Mouse (Mus musculus) neural tube, embryonic 15.5 days (tissue): ENCODE measurements around the gene Cog3. TPM values are rescaled to one million over a fixed set of nuclear protein-coding genes. Genes with fewer than 3 reads are reported as not detected.
A peak's percentile ranks its signal among the peaks of the same experiment; 100 is the strongest.

Experiments
- ATAC-seq: fragments of 200-750 bp; cut with Nextera tagmentation; 2 replicates; pipeline ENCODE4 v1.8.0; 2017; ENCODE audit warnings: mild to moderate bottlenecking, moderate TSS enrichment, moderate library complexity; ENCODE audit not compliant: low FRiP score
- H3K27ac ChIP-seq: fragments of 300-500 bp; sonication (generic); replicated peaks from 2 replicates; pipeline ENCODE4 v1.5.1; 2015; ENCODE audit warnings: mild to moderate bottlenecking, inconsistent platforms
- H3K27me3 ChIP-seq: fragments of 300-500 bp; sonication (generic); replicated peaks from 2 replicates; pipeline ENCODE4 v1.6.1; 2015; ENCODE audit warnings: inconsistent platforms
- H3K36me3 ChIP-seq: fragments of 300-500 bp; sonication (generic); 2 replicates; pipeline ENCODE4 v1.6.1; 2015; ENCODE audit warnings: inconsistent platforms
- H3K4me1 ChIP-seq: fragments of 300-500 bp; sonication (generic); 2 replicates; pipeline ENCODE4 v1.6.1; 2015; ENCODE audit warnings: inconsistent platforms
- H3K4me2 ChIP-seq: fragments of 300-500 bp; sonication (generic); 2 replicates; pipeline ENCODE4 v1.6.1; 2015; ENCODE audit warnings: inconsistent platforms, mild to moderate bottlenecking, moderate library complexity
- H3K4me3 ChIP-seq: fragments of 300-500 bp; sonication (generic); replicated peaks from 2 replicates; pipeline ENCODE4 v1.5.1; 2015; ENCODE audit warnings: mild to moderate bottlenecking, inconsistent platforms
- H3K9ac ChIP-seq: fragments of 300-500 bp; sonication (generic); replicated peaks from 2 replicates; pipeline ENCODE4 v1.6.1; 2015; ENCODE audit warnings: mild to moderate bottlenecking, inconsistent platforms
- H3K9me3 ChIP-seq: fragments of 300-500 bp; sonication (generic); replicated peaks from 2 replicates; pipeline ENCODE4 v1.6.1; 2016; ENCODE audit warnings: inconsistent platforms
- WGBS: fragments of 180-500 bp; shearing (Covaris S2); methylation state at CpG from one replicate; pipeline ENCODE4 v1.1.7; 2015; ENCODE audit warnings: mixed read lengths; 5-methylcytosine and 5-hydroxymethylcytosine counted together
- polyA plus RNA-seq: library from polyadenylated mRNA; unstranded; fragments of >200 nt; fragmentation: Nextera tagmentation; extraction: Ambion mirVana; gene quantifications from 2 replicates; pipeline ENCODE4 v1.2.1, GENCODE M21; 2015

Cog3 gene
- 17.2 and 18.0 TPM in 2 replicates for polyA plus RNA-seq

DNA sequence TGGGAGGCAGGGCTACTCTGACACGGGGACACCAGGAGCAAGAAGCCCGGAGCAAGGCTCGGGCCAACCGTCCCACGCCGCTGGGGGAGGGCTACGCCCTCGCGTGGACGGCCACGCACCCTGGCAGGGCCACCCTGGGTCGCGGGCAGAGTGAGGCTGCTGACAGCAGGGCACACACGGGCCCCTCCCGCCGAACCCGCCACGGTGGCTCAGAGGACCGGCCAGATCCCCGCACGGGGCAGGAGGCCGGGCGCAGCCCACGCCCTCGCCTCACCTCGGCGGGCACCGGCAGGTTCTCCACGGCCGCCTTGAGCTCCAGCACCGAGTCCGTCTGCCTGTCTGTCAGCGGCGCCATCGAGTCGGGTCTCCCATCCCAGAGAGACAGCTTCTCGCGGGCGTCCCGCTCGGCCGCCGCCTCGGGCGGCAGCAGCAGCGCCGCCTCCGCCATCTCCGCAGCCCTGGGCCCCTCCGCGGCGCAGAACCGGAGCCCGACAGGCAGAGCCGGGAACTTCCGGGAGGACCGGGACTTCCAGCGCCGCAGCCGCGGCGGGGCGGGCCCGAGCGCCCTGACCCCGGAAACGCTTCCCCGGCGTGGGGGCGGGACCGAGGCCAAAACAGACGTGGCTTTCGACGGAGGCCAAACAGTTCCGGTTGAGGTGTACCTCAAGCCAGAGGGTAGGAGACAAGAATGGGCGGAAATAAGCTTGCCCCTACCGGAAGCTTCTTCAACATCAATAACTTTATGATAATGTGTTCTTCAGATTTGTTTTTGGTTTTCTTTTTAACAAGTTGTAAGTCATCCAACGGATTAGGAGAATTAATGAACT is at the start of gene Cog3:
Gene Cog3, minus strand, starts transcription at position 527 of the 827 bp plus-strand sequence.
- Histone ChIP-seq H3K4me1 (peaks cover 35% of the 10 kb centered on the region), H3K27me3 (peaks cover 5% of the 10 kb centered on the region; the same call in 1 of the 2 replicates), H3K4me2 (peak within 1 kb of the TSS; percentile 85), H3K9ac (peak within 1 kb of the TSS; percentile 90), H3K9me3 (no peaks in the 10 kb centered on the region), H3K27ac (peak within 1 kb of the TSS; percentile 85), H3K4me3 (peak within 1 kb of the TSS; percentile 99), H3K36me3 (no peaks in the 10 kb centered on the region)
- peak; percentile 97 for ATAC-seq
- WGBS = under 1% methylated on average over 72 of the region's 78 CpGs

DNA sequence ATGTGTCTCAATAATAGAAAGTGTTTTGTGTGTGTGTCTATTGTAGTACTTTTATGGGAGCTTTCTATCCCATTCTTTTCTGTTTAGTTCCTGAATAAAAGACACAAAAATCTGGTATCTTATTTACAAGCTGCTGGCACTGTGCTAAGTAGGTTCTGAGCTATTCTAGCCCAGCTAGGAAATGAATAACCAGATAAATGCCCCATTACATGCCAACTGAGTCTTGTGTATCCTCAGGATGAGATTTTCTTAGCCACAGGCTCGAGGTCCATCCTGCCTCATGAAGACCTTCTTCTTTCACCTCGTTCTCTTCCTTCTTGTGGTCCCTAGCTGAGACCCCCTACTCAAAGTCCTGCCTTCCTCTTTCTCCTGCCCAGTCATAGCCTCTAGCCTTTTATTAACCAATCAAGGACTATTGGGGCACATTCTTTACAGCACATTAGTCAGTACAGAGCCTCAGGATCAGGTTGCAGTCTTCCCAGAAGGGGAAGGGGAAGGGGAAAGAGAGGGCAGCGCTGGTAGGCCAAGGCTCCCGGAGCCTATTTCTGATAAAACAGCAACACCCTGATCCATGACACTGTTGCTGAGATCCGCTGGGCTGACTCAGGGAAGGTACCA is 43.6 kb upstream of the Cog3 start:
- H3K4me1 ChIP-seq = no peaks in the 10 kb centered on the region
- no peaks in the 10 kb centered on the region for H3K36me3 ChIP-seq
- no peak overlapping the region for H3K4me2 ChIP-seq
- H3K27me3 ChIP-seq = no peaks in the 10 kb centered on the region
- no peak overlapping the region for H3K4me3 ChIP-seq
- H3K9ac ChIP-seq = no peak overlapping the region
- no peaks in the 10 kb centered on the region for H3K9me3 ChIP-seq
- WGBS = 32% methylated on average over 5 of the region's 5 CpGs
- ATAC-seq = no peak
- H3K27ac ChIP-seq = no peak overlapping the region

DNA sequence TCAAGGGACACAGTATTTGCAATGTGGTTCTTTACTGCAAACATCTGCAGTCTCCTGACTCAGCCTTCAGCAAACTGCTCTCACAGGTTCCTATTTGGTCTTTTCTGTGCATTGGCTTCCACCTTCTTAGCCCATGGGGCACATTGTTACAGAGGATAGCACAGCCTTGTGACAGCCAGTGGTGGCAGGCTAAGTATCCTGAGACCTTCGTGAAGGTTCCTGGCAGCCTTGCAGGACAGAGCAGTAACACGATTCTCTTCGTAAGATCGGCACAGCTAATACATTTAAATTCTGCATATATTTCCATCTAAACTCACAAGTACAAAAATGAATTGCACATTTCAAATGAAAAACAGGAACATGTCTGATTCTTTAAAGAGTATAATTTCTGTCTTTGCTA is 41.6 kb upstream of the Cog3 start:
- Histone ChIP-seq H3K27me3 (no peaks in the 10 kb centered on the region), H3K4me3 (no peak overlapping the region), H3K4me2 (no peak overlapping the region), H3K4me1 (no peaks in the 10 kb centered on the region), H3K9me3 (no peaks in the 10 kb centered on the region), H3K36me3 (no peaks in the 10 kb centered on the region), H3K9ac (no peak overlapping the region), H3K27ac (no peak overlapping the region)
- ATAC-seq = no peak
- 91% methylated on average over 4 of the region's 4 CpGs for WGBS

DNA sequence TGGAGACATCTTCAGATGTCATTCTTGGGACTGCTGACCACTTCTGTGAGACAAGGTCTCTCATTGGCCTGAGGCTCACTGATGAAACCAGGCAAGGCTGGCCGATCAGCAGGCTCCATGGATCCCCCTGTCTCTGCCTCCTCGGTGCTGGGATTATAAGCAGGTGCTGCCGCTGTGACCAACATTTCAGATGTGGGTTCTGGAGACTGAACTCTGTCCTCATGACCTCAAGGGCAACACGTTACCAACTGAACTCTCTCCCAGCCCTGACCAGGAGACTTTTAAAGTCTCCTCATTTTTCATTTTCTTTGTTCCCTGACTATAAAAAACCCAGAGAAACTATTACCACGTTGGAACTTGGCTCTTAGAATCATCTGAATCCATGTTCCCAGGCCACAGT is 40.4 kb upstream of the Cog3 start:
- Histone ChIP-seq H3K27ac (no peak overlapping the region), H3K4me3 (no peak overlapping the region), H3K36me3 (no peaks in the 10 kb centered on the region), H3K9me3 (no peaks in the 10 kb centered on the region), H3K9ac (no peak overlapping the region), H3K27me3 (no peaks in the 10 kb centered on the region), H3K4me1 (no peaks in the 10 kb centered on the region), H3K4me2 (no peak overlapping the region)
- 81% methylated on average over 5 of the region's 5 CpGs for WGBS
- ATAC-seq = no peak

DNA sequence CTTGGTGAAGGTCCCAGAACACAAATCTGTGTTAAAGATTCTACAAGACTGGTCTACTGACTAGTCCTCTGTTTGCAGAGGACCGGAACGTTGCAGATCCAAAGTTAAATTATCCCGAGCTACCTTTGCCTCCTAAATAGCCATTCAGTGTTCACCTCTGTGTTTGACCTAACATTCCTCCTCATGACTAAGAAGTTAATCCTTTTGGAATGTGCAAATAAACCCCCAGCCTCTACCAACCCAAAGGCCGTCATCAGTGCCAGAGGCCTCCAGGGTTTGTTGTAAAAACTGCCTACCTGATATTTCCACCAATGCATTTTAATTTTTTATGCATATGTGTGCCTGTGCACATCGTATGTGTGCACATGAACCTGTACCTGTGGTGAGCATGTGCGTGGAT is 40.0 kb upstream of the Cog3 start:
- 95% methylated on average over 6 of the region's 6 CpGs for WGBS
- ATAC-seq = no peak

DNA sequence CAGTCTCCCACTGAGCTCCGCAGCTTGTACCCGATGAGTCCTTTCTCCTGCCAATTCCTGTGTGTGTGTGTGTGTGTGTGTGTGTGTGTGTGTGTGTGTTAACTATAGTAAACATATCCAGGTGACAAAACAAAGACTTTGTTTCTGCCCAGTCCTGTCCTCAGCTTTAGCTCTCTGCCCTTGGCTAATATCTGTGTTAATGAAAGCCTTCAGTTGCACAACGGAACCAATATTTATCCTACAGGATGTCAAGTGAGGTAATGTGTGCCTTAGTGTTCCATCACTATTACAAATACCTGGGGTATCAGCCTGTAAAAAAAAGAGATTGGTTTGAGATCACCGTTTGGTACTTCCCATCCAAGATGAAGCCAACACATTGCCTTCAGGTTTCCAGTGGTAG is 38.8 kb upstream of the Cog3 start:
- Histone ChIP-seq H3K27ac (no peak overlapping the region), H3K4me3 (no peak overlapping the region), H3K9ac (no peak overlapping the region), H3K9me3 (no peaks in the 10 kb centered on the region), H3K4me1 (no peaks in the 10 kb centered on the region), H3K27me3 (peaks cover 6% of the 10 kb centered on the region; the same call in 1 of the 2 replicates), H3K36me3 (no peaks in the 10 kb centered on the region), H3K4me2 (no peak overlapping the region)
- no peak for ATAC-seq
- WGBS = 90% methylated on average over 4 of the region's 4 CpGs

More for the DNA sequence above, 40.0 kb upstream of the Cog3 start:
- Histone ChIP-seq H3K27me3 (no peaks in the 10 kb centered on the region), H3K4me3 (no peak overlapping the region), H3K27ac (no peak overlapping the region), H3K9ac (no peak overlapping the region), H3K9me3 (no peaks in the 10 kb centered on the region), H3K4me2 (no peak overlapping the region), H3K4me1 (no peaks in the 10 kb centered on the region), H3K36me3 (no peaks in the 10 kb centered on the region)

DNA sequence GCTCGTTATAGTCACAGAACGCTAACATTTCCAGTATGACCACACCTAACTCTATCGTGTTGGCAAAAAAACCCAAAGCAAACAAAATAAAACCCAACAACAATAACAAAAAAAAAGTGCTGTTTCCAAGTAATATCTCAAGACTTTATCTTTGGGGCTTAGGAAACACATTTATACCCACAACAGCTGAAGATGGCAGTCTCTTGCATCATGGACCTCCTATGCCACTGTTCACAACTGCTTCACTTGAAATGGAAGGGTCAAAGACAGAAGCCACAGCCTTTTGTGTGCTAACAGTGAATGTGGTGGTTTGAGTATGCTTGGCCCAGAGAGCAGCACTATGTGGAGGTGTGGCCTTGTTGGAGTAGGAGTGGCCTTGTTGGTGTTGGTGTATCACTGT is 37.1 kb upstream of the Cog3 start:
- no peak overlapping the region for H3K9ac ChIP-seq
- H3K9me3 ChIP-seq = no peaks in the 10 kb centered on the region
- H3K27ac ChIP-seq = no peak overlapping the region
- H3K27me3 ChIP-seq = peaks cover 6% of the 10 kb centered on the region; the same call in 1 of the 2 replicates
- H3K4me2 ChIP-seq = no peak overlapping the region
- no peak for ATAC-seq
- H3K4me3 ChIP-seq = no peak overlapping the region
- WGBS = 90% methylated on average over 3 of the region's 3 CpGs
- peaks cover 4% of the 10 kb centered on the region for H3K4me1 ChIP-seq
- no peaks in the 10 kb centered on the region for H3K36me3 ChIP-seq

DNA sequence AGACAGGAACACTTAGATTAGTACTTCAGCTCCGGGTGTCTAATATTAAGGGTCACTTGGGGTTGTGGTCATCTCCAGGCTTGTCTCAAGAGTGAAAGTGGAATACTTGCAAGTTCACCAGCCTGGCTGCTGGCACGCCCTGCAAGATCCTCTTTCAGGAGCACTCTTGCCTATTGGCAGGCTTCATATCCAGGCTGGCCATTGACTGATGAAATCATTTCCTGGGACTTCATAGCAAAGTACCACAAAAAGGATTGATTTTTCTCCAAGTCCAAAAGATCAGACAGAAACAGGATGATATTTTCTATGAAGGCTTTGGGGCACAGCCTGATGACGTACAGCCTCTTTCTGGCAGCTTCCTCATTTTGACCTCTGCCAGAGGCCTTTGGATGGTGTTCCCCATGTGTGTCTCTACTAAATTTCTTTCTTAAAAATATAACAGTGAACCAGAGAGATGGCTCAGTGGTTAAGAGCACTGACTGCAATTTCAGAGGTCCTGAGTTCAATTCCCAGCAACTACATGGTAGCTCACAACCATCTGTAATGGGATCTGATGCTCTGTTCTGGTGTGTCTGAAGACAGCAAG is 36.2 kb upstream of the Cog3 start:
- Histone ChIP-seq H3K4me3 (no peak overlapping the region), H3K4me1 (peaks cover 6% of the 10 kb centered on the region), H3K27me3 (peaks cover 6% of the 10 kb centered on the region; the same call in 1 of the 2 replicates), H3K9ac (no peak overlapping the region), H3K36me3 (no peaks in the 10 kb centered on the region), H3K27ac (no peak overlapping the region), H3K9me3 (no peaks in the 10 kb centered on the region), H3K4me2 (no peak overlapping the region)
- no peak for ATAC-seq
- 84% methylated on average over 3 of the region's 3 CpGs for WGBS

DNA sequence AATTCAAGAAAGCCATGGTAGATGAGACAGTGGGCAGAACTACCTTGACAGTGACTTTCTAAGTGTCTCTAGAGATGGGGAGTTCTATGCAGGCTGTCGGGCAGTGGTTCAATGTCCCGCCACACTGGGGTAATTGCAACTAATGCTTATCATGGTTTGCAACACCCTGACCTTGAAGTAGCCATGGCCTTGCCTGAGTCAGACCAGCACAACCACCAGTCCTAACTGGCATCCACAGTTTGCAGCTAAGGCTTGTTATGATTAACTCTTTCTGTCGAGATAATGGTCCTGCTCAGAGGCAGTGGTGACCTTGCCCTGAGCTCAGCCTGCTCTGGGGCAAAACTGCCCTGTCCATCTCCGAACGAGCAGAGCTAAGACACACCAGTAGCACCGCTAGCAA is 35.0 kb upstream of the Cog3 start:
- H3K27ac ChIP-seq = no peak overlapping the region
- H3K4me3 ChIP-seq = no peak overlapping the region
- no peak for ATAC-seq
- H3K36me3 ChIP-seq = no peaks in the 10 kb centered on the region
- peaks cover 6% of the 10 kb centered on the region for H3K4me1 ChIP-seq
- no peak overlapping the region for H3K4me2 ChIP-seq
- H3K9me3 ChIP-seq = no peaks in the 10 kb centered on the region
- no peak overlapping the region for H3K9ac ChIP-seq
- peaks cover 6% of the 10 kb centered on the region; the same call in 1 of the 2 replicates for H3K27me3 ChIP-seq
- WGBS = 85% methylated on average over 6 of the region's 6 CpGs

DNA sequence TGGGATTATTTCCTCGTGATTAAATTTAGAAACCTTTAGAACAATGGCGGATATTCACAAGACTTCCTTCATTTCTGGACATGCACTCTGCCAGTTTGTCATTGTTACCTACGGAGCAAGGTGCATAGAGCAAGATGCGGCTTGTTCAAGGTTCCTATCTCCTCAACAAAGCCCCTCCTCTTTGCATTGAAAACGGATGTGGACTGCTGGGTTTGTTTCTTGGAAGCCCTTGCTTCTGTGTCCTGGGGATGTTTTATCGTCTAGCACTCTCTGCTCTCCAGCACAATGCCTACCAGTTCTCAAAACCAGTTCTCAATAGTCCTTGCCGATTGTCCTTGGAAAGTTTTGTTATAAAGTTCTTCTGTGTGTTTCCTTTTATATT is 33.5 kb upstream of the Cog3 start:
- peak overlapping the region; percentile 84 for H3K4me2 ChIP-seq
- WGBS = 34% methylated on average over 7 of the region's 7 CpGs
- ATAC-seq = no peak
- H3K4me3 ChIP-seq = no peak overlapping the region
- H3K27ac ChIP-seq = no peak overlapping the region
- H3K36me3 ChIP-seq = no peaks in the 10 kb centered on the region
- H3K4me1 ChIP-seq = peaks cover 6% of the 10 kb centered on the region
- no peaks in the 10 kb centered on the region for H3K9me3 ChIP-seq
- H3K9ac ChIP-seq = no peak overlapping the region
- H3K27me3 ChIP-seq = peaks cover 6% of the 10 kb centered on the region; the same call in 1 of the 2 replicates

DNA sequence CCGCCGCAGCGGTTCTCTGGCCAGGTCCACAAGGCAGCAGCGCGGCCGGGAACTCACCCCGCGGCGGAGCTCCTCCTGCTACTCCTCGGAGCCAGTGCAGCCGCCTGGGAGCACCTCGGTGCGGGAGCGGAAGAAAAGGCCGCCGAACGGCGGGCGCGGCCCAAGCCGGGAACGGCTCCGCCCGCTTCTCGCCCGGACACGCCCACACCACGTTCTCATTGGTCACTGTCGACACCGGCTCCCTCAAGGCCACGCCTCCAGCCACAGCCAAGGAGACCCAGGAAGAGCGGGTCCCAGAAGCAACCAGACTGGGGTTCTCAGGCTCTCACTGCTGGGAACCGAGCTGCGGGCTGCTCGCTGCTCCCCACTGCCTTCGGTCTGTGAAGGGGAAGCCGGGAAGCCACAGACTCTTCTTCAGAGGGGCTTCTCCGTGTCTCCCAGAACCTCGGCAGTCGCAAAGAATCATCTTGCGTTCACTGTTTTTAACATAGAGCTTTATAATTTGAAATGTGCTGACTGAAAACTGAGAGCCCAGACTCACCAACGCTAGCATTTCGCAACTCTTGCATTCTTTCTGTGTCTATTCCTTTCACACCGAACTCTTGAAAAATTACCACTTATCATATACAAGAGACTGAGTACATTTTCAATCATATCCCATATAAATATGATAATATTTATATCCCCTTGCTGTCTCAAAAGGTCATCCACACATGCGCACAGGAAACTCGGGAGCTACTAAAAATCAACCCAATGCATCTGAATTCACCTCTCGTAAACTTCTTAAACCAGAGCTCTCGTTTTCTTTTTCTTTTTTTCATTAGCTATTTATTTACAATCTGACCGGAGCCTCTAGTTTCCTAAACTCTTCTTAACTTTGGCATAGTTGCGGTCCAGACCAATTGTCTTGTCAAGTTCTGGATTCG is 32.8 kb upstream of the Cog3 start, which contains the start of gene Slc25a30:
Gene Slc25a30, minus strand, starts transcription at position 170 of the 926 bp plus-strand sequence.
- no peaks in the 10 kb centered on the region for H3K36me3 ChIP-seq
- H3K9me3 ChIP-seq = no peaks in the 10 kb centered on the region
- peaks cover 6% of the 10 kb centered on the region for H3K4me1 ChIP-seq
- peak within 1 kb of the TSS; percentile 90 for H3K9ac ChIP-seq
- peak within 1 kb of the TSS; percentile 95 for H3K27ac ChIP-seq
- WGBS = 7% methylated on average over 43 of the region's 51 CpGs
- H3K4me2 ChIP-seq = peak within 1 kb of the TSS; percentile 84
- peak; percentile 99 for ATAC-seq
- H3K27me3 ChIP-seq = peaks cover 6% of the 10 kb centered on the region; the same call in 1 of the 2 replicates
- H3K4me3 ChIP-seq = peak within 1 kb of the TSS; percentile 82
